Mouse (Mus musculus) forelimb bud, embryonic 11.5 days (tissue): ENCODE measurements at regions not wholly inside any gene's neighbourhood (a gene's known extent, or its start where the extent isn't known, plus 50 kb on each side); places are given as distances from the start of the nearest gene placed in this dataset.

ENCODE experiments used
- DNase-seq: peaks from one replicate; pipeline ENCODE4 v3.0.0-alpha.2; 2012; ENCODE audit warnings: low read depth, low spot score

- no peak for DNase-seq
These were observed 229.2 kb downstream of the Zfp36l1 start for GRCm38 (mm10) chr12:79883651-79884050.

DNA sequence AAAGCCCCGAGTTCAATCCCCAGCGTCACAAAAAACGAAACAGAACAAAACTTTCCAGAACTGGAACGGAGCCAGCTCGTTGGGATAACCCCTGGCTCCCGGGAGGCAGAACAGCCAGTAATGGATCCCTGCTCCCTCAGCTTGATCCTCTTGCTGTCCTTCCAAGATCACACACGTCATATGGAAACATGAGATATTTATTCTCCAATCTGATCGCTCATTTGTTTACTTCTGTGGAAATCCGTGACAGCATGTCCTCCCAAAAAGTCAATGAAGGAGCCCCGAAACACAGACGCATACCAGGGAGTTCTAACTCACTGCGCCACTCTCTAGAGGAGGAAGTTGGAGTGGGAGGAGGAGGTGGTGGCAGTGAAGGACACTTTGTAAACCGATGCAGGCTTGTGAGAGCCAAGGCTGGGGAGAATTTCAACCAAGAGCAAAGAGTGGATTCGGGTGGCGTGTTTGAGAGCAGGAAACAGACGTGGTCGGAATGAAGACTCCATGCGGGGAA lies 232.0 kb downstream of the Zfp36l1 start:
- no peak for DNase-seq

DNA sequence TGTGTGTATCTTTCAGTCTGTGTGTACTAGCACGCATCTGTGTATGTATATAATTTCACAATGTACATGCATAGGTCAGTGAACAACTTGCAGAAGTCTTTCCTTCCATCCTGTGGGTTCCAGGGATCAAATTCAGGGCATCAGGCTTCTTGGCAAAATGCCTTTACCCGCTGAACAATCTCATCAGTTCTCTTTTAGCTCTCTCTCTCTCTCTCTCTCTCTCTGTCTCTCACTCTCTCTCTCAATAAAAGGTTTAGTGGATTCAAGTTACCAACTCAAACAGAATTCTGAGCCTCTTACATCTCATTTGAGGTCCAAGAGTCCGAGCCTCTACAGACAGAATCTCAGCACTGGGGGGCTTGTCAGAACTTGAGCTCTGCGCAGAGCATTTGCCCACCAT lies 232.5 kb downstream of the Zfp36l1 start:
- DNase-seq = no peak

- no peak for DNase-seq
These were observed 232.9 kb downstream of the Zfp36l1 start for GRCm38 (mm10) chr12:79879918-79880273.

DNA sequence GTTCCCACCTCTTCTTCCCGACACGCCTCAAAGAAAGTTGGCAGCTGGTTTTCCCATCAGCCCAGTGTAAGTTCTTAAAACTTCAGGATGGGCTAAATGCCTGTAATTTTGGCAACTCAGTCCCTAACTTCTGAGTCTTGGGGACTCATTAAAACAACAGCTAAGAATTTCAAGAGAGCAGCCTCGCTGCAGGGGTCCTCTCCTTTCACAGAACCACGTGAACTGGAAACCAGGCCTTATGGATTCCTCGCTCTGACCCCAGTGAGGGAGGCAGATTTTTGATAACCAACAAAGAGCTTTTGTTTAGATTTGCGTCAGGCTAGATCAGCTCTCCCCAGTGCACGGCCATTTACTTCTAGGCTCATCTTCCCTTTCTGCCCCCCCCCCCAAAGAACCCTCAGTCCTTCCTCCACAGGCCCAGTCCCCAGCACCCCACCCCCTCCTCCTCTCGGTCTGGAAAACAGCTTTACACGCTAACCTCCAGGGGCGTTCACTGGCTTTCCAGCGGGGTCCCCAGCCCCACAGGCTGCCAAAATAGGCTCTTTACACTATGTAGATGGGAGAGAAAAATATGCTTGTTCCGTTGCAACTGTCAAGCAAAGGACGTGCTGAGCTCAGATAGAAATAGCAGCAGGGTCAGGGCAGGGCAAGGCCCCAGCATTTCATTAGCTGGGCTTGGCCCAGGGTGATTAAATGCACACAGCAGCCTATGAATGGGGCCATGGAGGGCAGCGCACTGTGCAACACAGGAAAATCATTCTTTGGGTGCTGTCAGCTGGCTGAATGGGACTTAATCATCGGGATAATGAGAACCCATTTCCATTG lies 233.5 kb downstream of the Zfp36l1 start:
- peak; percentile 77 for DNase-seq

DNA sequence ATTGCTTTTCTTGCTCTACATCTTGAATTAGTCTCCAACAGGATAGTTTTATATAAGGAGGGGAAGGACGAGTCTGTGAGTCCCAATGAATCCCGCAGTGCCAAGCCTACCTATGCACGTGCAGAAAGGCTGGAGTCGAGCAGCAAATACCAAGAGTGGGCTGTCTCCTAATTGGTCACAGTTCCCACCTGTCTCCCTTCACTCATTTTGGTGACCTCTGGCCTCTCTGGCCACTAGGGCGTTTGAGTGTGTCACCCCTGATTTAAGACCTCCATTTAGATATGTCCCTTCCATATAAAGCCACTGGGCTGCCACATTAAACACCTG lies 234.1 kb downstream of the Zfp36l1 start:
- DNase-seq = no peak

GRCm38 (mm10) chr12:79878163-79878562 lies 234.7 kb downstream of the Zfp36l1 start:
- DNase-seq = no peak

- DNase-seq = no peak
These were observed 238.5 kb downstream of the Zfp36l1 start for GRCm38 (mm10) chr12:79874333-79874732.

GRCm38 (mm10) chr12:79865179-79865552 lies 247.6 kb downstream of the Zfp36l1 start:
- no peak for DNase-seq

DNA sequence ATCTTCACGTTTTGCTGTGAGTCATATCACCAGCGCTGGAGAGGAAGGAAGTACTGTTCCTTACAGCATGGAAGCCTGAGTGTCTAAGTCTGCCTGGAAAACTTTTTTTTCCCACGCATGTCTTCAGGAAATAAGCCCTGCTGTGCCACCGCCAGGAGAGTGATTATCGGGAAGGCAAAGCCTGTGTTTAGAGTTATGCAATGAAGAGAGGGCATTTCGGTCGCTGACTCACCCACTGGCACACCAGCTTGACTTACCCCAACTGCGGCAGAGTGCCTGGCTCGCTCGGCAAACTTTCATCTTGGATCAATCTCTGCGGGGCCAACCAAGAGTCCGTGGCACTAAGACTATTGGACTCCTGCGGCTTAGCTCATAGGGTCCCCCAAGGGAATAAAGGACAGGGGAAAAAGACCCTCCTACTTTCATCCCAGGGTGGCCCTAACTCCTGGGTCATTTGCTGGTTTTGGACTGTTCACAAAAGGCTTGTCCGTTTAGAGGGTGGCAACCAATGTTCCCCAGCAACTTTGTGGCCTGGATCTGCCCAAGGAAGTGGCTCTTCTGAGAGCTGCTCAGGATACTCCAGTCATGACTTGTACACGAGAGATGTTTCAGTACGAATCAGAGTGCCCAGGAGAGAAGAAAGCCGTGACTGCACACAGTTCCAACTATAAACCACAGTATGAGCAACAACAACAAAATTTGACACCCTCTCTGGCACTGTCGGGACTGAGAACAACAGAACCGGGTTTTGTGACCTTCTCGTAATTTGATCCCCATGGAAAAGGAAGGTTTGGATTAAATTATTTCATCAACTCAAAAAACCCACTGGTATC lies 248.3 kb downstream of the Zfp36l1 start:
- no peak for DNase-seq
